Mouse (Mus musculus) mouse trophoblast stem cell (cell line): ENCODE data around the gene 1700023F06Rik.

ENCODE experiments used
- in situ Hi-C, 2 experiments: fragments of 300-500 bp; cut with MseI, MboI; formaldehyde crosslinking; loops; 2 replicates in 1 of 2; 3 replicates in 1 of 2; pipeline ENCODE4 v1.15.1; 2025

The 1700023F06Rik gene

DNA sequence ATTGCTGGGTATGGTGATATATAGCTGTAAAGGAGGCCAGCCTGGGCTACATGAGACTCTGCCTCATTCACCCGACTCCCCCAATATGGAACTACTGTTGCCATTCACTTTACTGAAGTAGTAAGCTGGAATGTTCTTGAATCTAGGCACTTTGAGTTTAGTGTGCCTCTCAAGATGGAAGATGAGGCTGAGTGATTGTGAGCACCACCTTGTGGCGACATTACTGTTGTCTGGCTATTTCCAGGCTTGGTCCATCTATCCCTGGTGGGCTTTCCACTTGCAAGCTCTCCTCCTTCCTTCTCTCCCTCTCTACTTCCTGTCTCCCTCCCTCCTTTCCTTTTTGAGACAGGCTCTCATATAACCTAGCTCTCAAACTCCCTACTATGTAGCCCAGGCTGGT is 23.5 kb downstream of the 1700023F06Rik start:
- in situ Hi-C loops: no loop called here

GRCm38 (mm10) chr11:103181911-103182310 is 26.4 kb downstream of the 1700023F06Rik start:
- in situ Hi-C loops: no loop called here

DNA sequence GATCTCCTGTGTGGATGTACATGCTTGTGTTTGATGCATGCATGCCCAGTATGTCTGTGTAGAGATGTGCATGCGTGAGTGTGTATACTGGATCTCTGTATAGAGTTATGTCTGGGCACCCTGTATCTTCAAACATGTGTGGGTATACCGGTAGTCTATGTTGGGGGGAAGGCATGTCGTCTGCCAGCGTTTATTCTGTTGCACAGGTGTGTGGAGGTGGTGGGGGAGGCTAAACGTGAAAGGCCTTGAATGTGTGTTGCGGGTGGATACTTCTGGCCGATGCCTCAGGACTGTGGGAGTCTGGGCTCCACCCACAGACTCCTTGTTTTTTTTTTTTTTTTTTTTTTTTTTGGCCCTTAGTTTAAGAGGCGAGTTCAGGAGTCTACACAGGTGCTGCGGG is 27.0 kb downstream of the 1700023F06Rik start:
- in situ Hi-C loops: no loop called here

- in situ Hi-C loops: no loop called here
These were observed 27.9 kb downstream of the 1700023F06Rik start for GRCm38 (mm10) chr11:103180426-103180825.

DNA sequence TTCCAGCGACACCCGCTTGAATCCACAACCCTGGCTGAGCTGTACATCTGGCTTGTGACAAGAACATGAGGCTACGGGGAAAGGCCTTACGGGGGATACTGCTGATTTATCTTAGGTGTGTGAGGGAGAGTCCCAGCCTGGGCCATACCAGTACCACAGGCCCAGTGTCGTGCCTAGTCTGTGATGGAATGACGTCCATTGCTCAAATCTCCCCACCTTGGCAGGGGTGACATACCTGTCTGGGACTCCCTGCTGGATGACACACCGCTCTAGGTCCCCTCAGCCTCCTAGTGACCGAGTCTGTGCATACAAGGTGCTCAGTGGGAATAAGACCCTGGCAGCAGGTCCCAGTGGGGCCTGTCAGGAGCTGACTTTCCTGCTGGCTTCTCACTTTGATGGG is 29.6 kb downstream of the 1700023F06Rik start:
- in situ Hi-C loops: loop anchor here in 1 of 2 experiments (10.0 kb wide), 1 partner anchor 146 kb away; no protein-coding TSS in a partner anchor

- in situ Hi-C loops: loop anchor here in 1 of 2 experiments (10.0 kb wide), 1 partner anchor 147 kb away; no protein-coding TSS in a partner anchor
These were observed 30.4 kb downstream of the 1700023F06Rik start for GRCm38 (mm10) chr11:103177815-103178485.

DNA sequence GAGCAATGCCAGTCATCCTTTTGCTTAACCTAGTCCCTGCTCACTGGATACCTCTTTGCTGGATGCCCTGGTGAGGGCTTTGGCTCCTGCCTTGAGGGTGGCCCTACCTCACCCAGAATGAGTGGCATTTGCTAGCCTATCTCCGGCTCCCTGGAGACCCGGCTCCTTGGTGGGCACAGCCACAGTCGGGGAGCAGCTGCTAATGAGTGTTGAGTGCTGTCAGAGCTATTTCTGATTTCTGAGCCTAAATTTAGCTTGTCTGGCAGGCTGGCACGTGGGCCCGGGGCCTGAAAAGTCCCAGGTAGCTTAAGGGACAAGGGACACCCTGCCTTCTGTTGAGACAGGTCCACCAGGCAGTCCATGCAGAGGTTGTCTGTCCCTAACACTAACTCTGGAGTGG is 31.1 kb downstream of the 1700023F06Rik start:
- in situ Hi-C loops: loop anchor here in 1 of 2 experiments (10.0 kb wide), 1 partner anchor 148 kb away; no protein-coding TSS in a partner anchor

- in situ Hi-C loops: loop anchor here in 1 of 2 experiments (10.0 kb wide), 1 partner anchor 148 kb away; no protein-coding TSS in a partner anchor
These were observed 31.8 kb downstream of the 1700023F06Rik start for GRCm38 (mm10) chr11:103176510-103176909.

DNA sequence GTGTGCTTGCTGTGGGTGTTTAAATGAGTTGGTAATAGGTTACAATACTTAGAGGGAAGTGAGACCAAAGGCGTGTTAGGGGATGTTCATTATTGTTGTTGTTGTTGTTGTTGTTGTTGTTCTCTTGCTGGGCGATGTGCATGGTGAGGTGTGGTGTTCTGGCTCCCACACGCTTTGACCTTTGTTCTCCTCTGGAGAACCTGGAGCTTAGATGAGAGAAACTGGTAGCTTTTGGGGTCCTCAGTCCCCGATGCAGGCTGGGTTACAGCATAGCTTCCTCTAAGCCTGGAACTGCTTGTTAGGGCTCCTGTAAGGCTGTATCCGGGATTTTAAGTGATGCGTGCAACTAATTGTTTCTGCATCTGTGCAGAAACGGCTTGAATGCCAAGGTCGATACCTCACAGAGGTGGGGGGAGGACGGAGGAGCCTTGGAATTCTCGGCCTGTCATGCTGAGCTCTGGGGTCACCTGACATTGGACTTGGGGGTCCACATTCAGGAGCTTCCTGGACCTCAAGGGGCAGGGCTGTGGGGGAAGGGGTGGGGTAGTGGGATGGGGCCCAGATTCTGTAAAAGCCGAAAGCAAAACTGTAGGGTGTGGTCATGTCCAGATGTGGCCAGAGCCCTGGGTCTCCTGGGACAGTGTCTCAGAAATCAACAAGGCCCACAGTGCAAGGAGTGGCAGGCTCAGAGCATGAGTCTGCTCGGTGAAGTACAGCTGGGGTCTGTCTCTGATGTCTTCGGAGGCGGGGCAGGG is 32.5 kb downstream of the 1700023F06Rik start:
- in situ Hi-C loops: loop anchor here in 1 of 2 experiments (10.0 kb wide), 1 partner anchor 149 kb away; no protein-coding TSS in a partner anchor

DNA sequence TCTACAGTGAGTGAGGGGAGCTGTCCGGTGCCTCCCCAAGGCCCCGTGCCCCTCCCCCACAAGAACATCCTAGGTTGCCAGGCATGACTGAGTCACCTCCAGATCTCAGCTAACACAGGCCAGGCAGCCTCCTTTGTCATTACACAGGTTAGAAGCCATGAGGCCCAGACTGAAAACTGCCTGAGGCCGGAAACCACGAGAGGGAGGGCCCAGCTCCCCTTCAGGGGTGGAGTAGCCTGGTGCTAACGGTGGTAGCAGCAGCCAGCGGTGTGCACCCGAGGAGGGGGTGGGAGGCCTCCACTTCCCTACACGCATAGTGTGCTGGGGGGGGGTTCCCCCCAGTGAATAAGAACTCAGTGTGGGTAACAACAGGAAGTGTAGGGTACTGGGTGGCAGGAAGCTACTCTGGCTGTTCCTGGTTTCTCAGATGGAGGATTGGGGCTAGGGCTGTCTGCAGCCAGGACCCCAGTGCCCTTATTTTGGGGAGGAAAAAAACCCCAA is 33.4 kb downstream of the 1700023F06Rik start:
- in situ Hi-C loops: loop anchor here in 1 of 2 experiments (10.0 kb wide), 1 partner anchor 150 kb away; no protein-coding TSS in a partner anchor

- in situ Hi-C loops: loop anchor here in 1 of 2 experiments (10.0 kb wide), 1 partner anchor 150 kb away; no protein-coding TSS in a partner anchor
These were observed 33.9 kb downstream of the 1700023F06Rik start for GRCm38 (mm10) chr11:103174411-103174832.

GRCm38 (mm10) chr11:103173771-103174344 is 34.5 kb downstream of the 1700023F06Rik start:
- in situ Hi-C loops: loop anchor here in 1 of 2 experiments (10.0 kb wide), 1 partner anchor 151 kb away; no protein-coding TSS in a partner anchor

DNA sequence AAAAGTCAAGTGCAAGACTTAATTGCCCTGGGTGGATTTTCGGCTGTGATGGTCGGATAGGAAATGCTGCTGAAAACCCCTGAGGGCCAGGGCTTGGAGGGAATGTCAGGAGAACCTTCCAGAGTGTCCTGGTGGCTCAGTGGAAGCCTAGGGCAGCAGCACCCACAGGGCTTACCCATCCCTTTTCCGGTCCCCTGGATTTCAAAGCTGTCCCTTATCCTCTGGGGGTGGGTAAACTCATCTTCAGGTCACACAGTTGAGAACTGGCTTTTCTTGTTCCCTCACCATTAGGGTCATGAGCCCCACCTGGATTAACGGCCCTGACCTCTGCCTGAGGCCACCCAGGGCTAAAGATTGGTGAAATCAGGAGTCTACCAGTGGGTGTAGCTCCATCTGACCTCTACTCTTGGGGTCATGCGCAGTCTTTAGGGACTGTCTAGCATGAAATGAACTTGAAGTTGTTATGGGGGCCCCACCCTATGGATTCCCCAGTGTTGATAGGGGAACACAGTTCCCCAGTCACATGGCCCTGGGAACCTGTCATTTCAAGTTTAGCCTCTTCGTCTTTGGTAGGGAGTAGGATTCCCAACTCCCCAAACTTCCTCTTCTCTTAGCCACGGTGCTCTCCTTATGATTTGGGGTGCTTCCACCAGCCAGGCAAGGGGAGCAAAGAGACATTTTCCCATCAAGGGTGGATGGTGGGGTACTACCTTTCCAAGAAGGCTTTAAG is 35.2 kb downstream of the 1700023F06Rik start:
- in situ Hi-C loops: loop anchor here in 1 of 2 experiments (10.0 kb wide), 1 partner anchor 152 kb away; no protein-coding TSS in a partner anchor

- in situ Hi-C loops: loop anchor here in 1 of 2 experiments (10.0 kb wide), 1 partner anchor 152 kb away; no protein-coding TSS in a partner anchor
These were observed 35.8 kb downstream of the 1700023F06Rik start for GRCm38 (mm10) chr11:103172392-103173040.

DNA sequence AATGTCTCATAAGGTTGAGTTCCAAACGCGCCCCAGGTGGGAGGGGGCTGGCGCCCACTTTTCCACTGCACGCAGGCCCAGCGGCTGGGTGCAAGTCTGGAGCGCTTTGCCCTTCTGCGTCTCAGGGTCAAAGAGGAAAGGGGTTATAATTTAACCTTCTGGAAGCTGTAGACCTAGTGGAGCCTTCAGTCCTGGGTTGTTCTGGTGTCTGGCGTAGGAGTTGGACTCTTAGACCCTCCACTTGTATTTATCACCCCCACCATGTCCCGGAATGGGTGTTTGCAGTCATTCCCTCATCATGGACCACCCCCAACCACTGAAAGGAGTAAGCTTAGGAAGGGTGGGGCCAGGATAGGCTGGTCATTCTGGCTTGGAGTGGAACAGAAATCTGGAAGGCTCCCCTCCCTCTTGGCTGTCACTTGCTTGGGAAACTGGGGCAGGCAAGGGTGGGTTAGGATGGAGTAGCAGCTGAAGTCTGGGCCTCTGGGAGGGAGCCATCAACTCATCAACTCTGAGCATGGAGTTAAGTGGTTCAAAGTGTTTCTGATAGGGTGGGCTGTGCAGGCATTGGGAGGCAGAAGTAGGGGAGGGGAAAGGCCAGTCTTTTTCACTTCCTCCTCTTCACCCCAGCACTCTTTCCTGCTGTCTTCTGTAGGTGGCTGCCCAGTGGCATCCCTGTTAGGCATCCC is 36.5 kb downstream of the 1700023F06Rik start:
- in situ Hi-C loops: loop anchor here in 1 of 2 experiments (10.0 kb wide), 1 partner anchor 153 kb away; no protein-coding TSS in a partner anchor

GRCm38 (mm10) chr11:103171286-103171620 is 37.1 kb downstream of the 1700023F06Rik start:
- in situ Hi-C loops: loop anchor here in 1 of 2 experiments (10.0 kb wide), 1 partner anchor 154 kb away; no protein-coding TSS in a partner anchor

GRCm38 (mm10) chr11:103170494-103171285 is 37.7 kb downstream of the 1700023F06Rik start, which contains the start of gene Fmnl1:
Gene Fmnl1 (plus strand): TSS chr11:103171107.
- in situ Hi-C loops: loop anchor here in 1 of 2 experiments (10.0 kb wide), 1 partner anchor 154 kb away; no protein-coding TSS in a partner anchor

DNA sequence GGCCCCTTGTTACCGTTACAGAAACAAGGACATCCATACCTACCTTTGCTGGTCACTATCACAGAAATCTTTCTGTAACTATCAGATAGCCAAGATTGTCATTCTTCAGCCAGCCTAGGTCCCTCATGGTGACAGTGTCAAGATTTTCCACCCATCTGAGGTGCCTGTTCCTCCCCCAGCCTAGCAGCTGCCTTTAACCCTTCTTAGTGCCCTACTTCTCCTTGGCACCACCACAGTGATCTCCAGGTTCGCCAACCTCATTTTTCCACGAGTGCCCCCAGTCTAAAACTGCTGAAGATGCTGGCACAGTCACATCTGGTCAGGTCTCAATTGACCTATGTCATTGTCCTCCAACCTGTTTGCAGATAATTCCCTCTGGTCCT is 38.3 kb downstream of the 1700023F06Rik start:
- in situ Hi-C loops: loop anchor here in 1 of 2 experiments (10.0 kb wide), 1 partner anchor 155 kb away; no protein-coding TSS in a partner anchor
